Mouse (Mus musculus) embryonic fibroblast, embryonic 13.5 days (primary cell): ENCODE data around the gene Tmem235. TPM values are rescaled to one million over a fixed set of nuclear protein-coding genes. Genes with fewer than 3 reads are reported as not detected.
A peak's percentile ranks its signal among the peaks of the same experiment; 100 is the strongest.

Experiments used
- H3K27ac ChIP-seq: 2 replicates; pipeline ENCODE4 v1.5.1; 2012; ENCODE audit warnings: low read length, control low read depth, inconsistent platforms; ENCODE audit not compliant: insufficient read depth
- H3K4me1 ChIP-seq: 2 replicates; pipeline ENCODE4 v1.6.1; 2011; ENCODE audit warnings: low read length; ENCODE audit not compliant: control insufficient read depth, insufficient read depth
- H3K4me3 ChIP-seq: 2 replicates; pipeline ENCODE4 v1.5.1; 2011; ENCODE audit warnings: mild to moderate bottlenecking, control low read depth, low read length; ENCODE audit not compliant: insufficient read depth
- CTCF ChIP-seq: IDR thresholded peaks from 2 replicates; pipeline ENCODE4 v1.5.1; 2011; ENCODE audit warnings: mild to moderate bottlenecking, control low read depth, low read length, moderate library complexity, borderline replicate concordance; ENCODE audit not compliant: insufficient read depth
- POLR2A ChIP-seq: IDR thresholded peaks from 2 replicates; pipeline ENCODE4 v1.6.1; 2011; ENCODE audit warnings: low read depth, mild to moderate bottlenecking, control low read depth, low read length, moderate library complexity
- polyA plus RNA-seq: library from polyadenylated mRNA; stranded (reverse); fragments of >200 nt; gene quantifications from 2 replicates; pipeline ENCODE4 v1.2.4, GENCODE M21; 2011; ENCODE audit warnings: low read depth; ENCODE audit not compliant: missing spikeins, insufficient read length

Tmem235 gene
- polyA plus RNA-seq, 1 experiment = not detected

GRCm38 (mm10) chr11:117889887-117890340 lies 29.4 kb downstream of the Tmem235 start:
- TF ChIP-seq POLR2A = no peak
- Histone ChIP-seq H3K27ac (peak overlapping the region; percentile 66), H3K4me1 (no peaks in the 10 kb centered on the region), H3K4me3 (no peak overlapping the region)

- H3K27ac ChIP-seq = peak overlapping the region; percentile 19
- TF ChIP-seq POLR2A (no peak), CTCF (peak; percentile 55; the same call in 1 of the 2 replicates)
- no peak overlapping the region for H3K4me3 ChIP-seq
- H3K4me1 ChIP-seq = no peaks in the 10 kb centered on the region
Observed at GRCm38 (mm10) chr11:117890519-117891282, 30.1 kb downstream of the Tmem235 start.

- Histone ChIP-seq H3K27ac (no peak overlapping the region), H3K4me3 (no peak overlapping the region), H3K4me1 (no peaks in the 10 kb centered on the region)
- TF ChIP-seq POLR2A = no peak
- no peak for TF ChIP-seq CTCF
Observed at GRCm38 (mm10) chr11:117891581-117892175, 31.1 kb downstream of the Tmem235 start.

GRCm38 (mm10) chr11:117892199-117892598 lies 31.6 kb downstream of the Tmem235 start:
- TF ChIP-seq POLR2A (no peak), CTCF (no peak)
- H3K4me1 ChIP-seq = no peaks in the 10 kb centered on the region
- no peak overlapping the region for H3K27ac ChIP-seq
- H3K4me3 ChIP-seq = no peak overlapping the region

- TF ChIP-seq POLR2A (no peak), CTCF (no peak)
- H3K4me3 ChIP-seq = no peak overlapping the region
- H3K4me1 ChIP-seq = no peaks in the 10 kb centered on the region
- no peak overlapping the region for H3K27ac ChIP-seq
Observed at GRCm38 (mm10) chr11:117894676-117895075, 34.1 kb downstream of the Tmem235 start.

GRCm38 (mm10) chr11:117896533-117896932 lies 36.0 kb downstream of the Tmem235 start:
- Histone ChIP-seq H3K4me1 (no peaks in the 10 kb centered on the region), H3K27ac (no peak overlapping the region), H3K4me3 (no peak overlapping the region)
- TF ChIP-seq CTCF (no peak), POLR2A (no peak)

- Histone ChIP-seq H3K27ac (no peak overlapping the region), H3K4me3 (no peak overlapping the region), H3K4me1 (no peaks in the 10 kb centered on the region)
- TF ChIP-seq CTCF (no peak), POLR2A (no peak)
Observed at GRCm38 (mm10) chr11:117902282-117902681, 41.7 kb downstream of the Tmem235 start.

GRCm38 (mm10) chr11:117904442-117904841 lies 43.9 kb downstream of the Tmem235 start:
- H3K4me1 ChIP-seq = no peaks in the 10 kb centered on the region
- H3K4me3 ChIP-seq = no peak overlapping the region
- no peak for TF ChIP-seq POLR2A
- TF ChIP-seq CTCF = no peak
- H3K27ac ChIP-seq = no peak overlapping the region

GRCm38 (mm10) chr11:117909337-117909736 lies 48.8 kb downstream of the Tmem235 start:
- H3K4me3 ChIP-seq = no peak overlapping the region
- H3K4me1 ChIP-seq = no peaks in the 10 kb centered on the region
- H3K27ac ChIP-seq = no peak overlapping the region
- no peak for TF ChIP-seq CTCF
- TF ChIP-seq POLR2A = no peak

GRCm38 (mm10) chr11:117912684-117913352 lies 52.3 kb downstream of the Tmem235 start:
- TF ChIP-seq CTCF = peak; percentile 95
- TF ChIP-seq POLR2A = no peak
- Histone ChIP-seq H3K27ac (no peak overlapping the region), H3K4me3 (no peak overlapping the region), H3K4me1 (no peaks in the 10 kb centered on the region)
